Mouse (Mus musculus) hindbrain, embryonic 16.5 days (tissue): Measurements from ENCODE around the gene Cox4i1. TPM values are rescaled to one million over a fixed set of nuclear protein-coding genes. Genes with fewer than 3 reads are reported as not detected.
A peak's percentile ranks its signal among the peaks of the same experiment; 100 is the strongest.

Experiments used
- ATAC-seq: fragments of 200-750 bp; cut with Nextera tagmentation; 2 replicates; pipeline ENCODE4 v1.8.0; 2017; ENCODE audit warnings: moderate TSS enrichment, moderate library complexity
- H3K27ac ChIP-seq: fragments of 300-500 bp; sonication (generic); 2 replicates; pipeline ENCODE4 v1.5.1; 2014; ENCODE audit warnings: low read depth, mild to moderate bottlenecking, control low read depth, low read length, moderate library complexity
- H3K27me3 ChIP-seq: fragments of 300-500 bp; sonication (generic); replicated peaks from 2 replicates; pipeline ENCODE4 v1.6.1; 2014; ENCODE audit warnings: low read length; ENCODE audit not compliant: control insufficient read depth, insufficient read depth
- H3K36me3 ChIP-seq: fragments of 300-500 bp; sonication (generic); 2 replicates; pipeline ENCODE4 v1.6.1; 2014; ENCODE audit warnings: mild to moderate bottlenecking, low read length, moderate library complexity, mixed read lengths; ENCODE audit not compliant: control insufficient read depth, insufficient read depth
- H3K4me1 ChIP-seq: fragments of 300-500 bp; sonication (generic); 2 replicates; pipeline ENCODE4 v1.6.1; 2014; ENCODE audit warnings: low read depth, low read length; ENCODE audit not compliant: control insufficient read depth, insufficient read depth
- H3K4me2 ChIP-seq: fragments of 300-500 bp; sonication (generic); 2 replicates; pipeline ENCODE4 v1.6.1; 2014; ENCODE audit warnings: mild to moderate bottlenecking, low read length, control low read depth, moderate library complexity
- H3K4me3 ChIP-seq: fragments of 300-500 bp; sonication (generic); 2 replicates; pipeline ENCODE4 v1.5.1; 2014; ENCODE audit warnings: mild to moderate bottlenecking, low read length, control low read depth, moderate library complexity
- H3K9ac ChIP-seq: fragments of 300-500 bp; sonication (generic); 2 replicates; pipeline ENCODE4 v1.6.1; 2014; ENCODE audit warnings: low read depth, mild to moderate bottlenecking, control low read depth, low read length, moderate library complexity
- H3K9me3 ChIP-seq: fragments of 300-500 bp; sonication (generic); 2 replicates; pipeline ENCODE4 v1.6.1; 2014; ENCODE audit warnings: mild to moderate bottlenecking, low read length, moderate library complexity; ENCODE audit not compliant: control insufficient read depth
- WGBS: fragments of 180-500 bp; shearing (Covaris S2); extraction: QIAGEN DNeasy Blood & Tissue Kit; methylation state at CpG from one replicate; pipeline ENCODE4 v1.1.7; 2014; 5-methylcytosine and 5-hydroxymethylcytosine counted together
- polyA plus RNA-seq: library from polyadenylated mRNA; unstranded; fragments of >200 nt; fragmentation: Nextera tagmentation; extraction: Ambion mirVana; gene quantifications from 2 replicates; pipeline ENCODE4 v1.2.1, GENCODE M21; 2015

Cox4i1 gene
- polyA plus RNA-seq, 1 experiment from 2014 or later = 1,379 TPM

GRCm38 (mm10) chr8:120631441-120632375 lies 36.3 kb upstream of the Cox4i1 start:
- Histone ChIP-seq H3K4me2 (no peak overlapping the region), H3K4me3 (no peak overlapping the region), H3K36me3 (no peaks in the 10 kb centered on the region), H3K4me1 (peaks cover 10% of the 10 kb centered on the region), H3K27me3 (peaks cover 6% of the 10 kb centered on the region), H3K9ac (no peak overlapping the region), H3K27ac (no peak overlapping the region), H3K9me3 (no peaks in the 10 kb centered on the region)
- WGBS = 79% methylated on average over 21 of the region's 21 CpGs
- no peak for ATAC-seq

- no peak overlapping the region for H3K27ac ChIP-seq
- no peak for ATAC-seq
- H3K9ac ChIP-seq = peak overlapping the region; percentile 83
- peak overlapping the region; percentile 71 for H3K4me3 ChIP-seq
- H3K4me1 ChIP-seq = peaks cover 10% of the 10 kb centered on the region
- 24% methylated on average over 17 of the region's 17 CpGs for WGBS
- H3K36me3 ChIP-seq = no peaks in the 10 kb centered on the region
- H3K27me3 ChIP-seq = peaks cover 6% of the 10 kb centered on the region
- no peaks in the 10 kb centered on the region for H3K9me3 ChIP-seq
- peak overlapping the region; percentile 98 for H3K4me2 ChIP-seq
These were observed 34.9 kb upstream of the Cox4i1 start for GRCm38 (mm10) chr8:120632969-120633664.

- WGBS = 1% methylated on average over 44 of the region's 44 CpGs
- Histone ChIP-seq H3K9ac (peak overlapping the region; percentile 83), H3K4me2 (peak overlapping the region; percentile 98), H3K27ac (peak overlapping the region; percentile 12; the same call in 1 of the 2 replicates), H3K4me3 (peak overlapping the region; percentile 71), H3K36me3 (no peaks in the 10 kb centered on the region), H3K27me3 (peaks cover 6% of the 10 kb centered on the region), H3K9me3 (no peaks in the 10 kb centered on the region), H3K4me1 (peaks cover 10% of the 10 kb centered on the region)
- peak; percentile 28 for ATAC-seq
These were observed 34.3 kb upstream of the Cox4i1 start for GRCm38 (mm10) chr8:120633665-120634271.

- peaks cover 6% of the 10 kb centered on the region for H3K27me3 ChIP-seq
- no peaks in the 10 kb centered on the region for H3K9me3 ChIP-seq
- H3K4me1 ChIP-seq = peaks cover 10% of the 10 kb centered on the region
- no peaks in the 10 kb centered on the region for H3K36me3 ChIP-seq
- ATAC-seq = peak; percentile 50
- 1% methylated on average over 20 of the region's 42 CpGs for WGBS
- H3K4me2 ChIP-seq = peak overlapping the region; percentile 98
- peak overlapping the region; percentile 83 for H3K9ac ChIP-seq
- H3K4me3 ChIP-seq = peak overlapping the region; percentile 71
- peak overlapping the region; percentile 12; the same call in 1 of the 2 replicates for H3K27ac ChIP-seq
These were observed 33.6 kb upstream of the Cox4i1 start for GRCm38 (mm10) chr8:120634329-120634839.

GRCm38 (mm10) chr8:120641245-120641644 lies 26.8 kb upstream of the Cox4i1 start:
- Histone ChIP-seq H3K9me3 (no peaks in the 10 kb centered on the region), H3K4me3 (no peak overlapping the region), H3K4me2 (no peak overlapping the region), H3K4me1 (no peaks in the 10 kb centered on the region; the same call in 1 of the 2 replicates), H3K27ac (no peak overlapping the region), H3K36me3 (no peaks in the 10 kb centered on the region), H3K9ac (no peak overlapping the region), H3K27me3 (no peaks in the 10 kb centered on the region)
- 46% methylated on average over 8 of the region's 8 CpGs for WGBS
- no peak for ATAC-seq

- Histone ChIP-seq H3K4me2 (no peak overlapping the region), H3K27ac (no peak overlapping the region), H3K4me3 (no peak overlapping the region), H3K9me3 (no peaks in the 10 kb centered on the region), H3K36me3 (no peaks in the 10 kb centered on the region), H3K9ac (no peak overlapping the region), H3K4me1 (no peaks in the 10 kb centered on the region; the same call in 1 of the 2 replicates), H3K27me3 (no peaks in the 10 kb centered on the region)
- ATAC-seq = no peak
- 87% methylated on average over 10 of the region's 10 CpGs for WGBS
These were observed 25.9 kb upstream of the Cox4i1 start for GRCm38 (mm10) chr8:120642031-120642662.

- ATAC-seq = peak; percentile 93
- Histone ChIP-seq H3K36me3 (no peaks in the 10 kb centered on the region), H3K9me3 (no peaks in the 10 kb centered on the region), H3K9ac (no peak overlapping the region), H3K4me1 (no peaks in the 10 kb centered on the region; the same call in 1 of the 2 replicates), H3K27ac (no peak overlapping the region; the same call in 1 of the 2 replicates), H3K27me3 (no peaks in the 10 kb centered on the region), H3K4me2 (no peak overlapping the region), H3K4me3 (no peak overlapping the region)
- WGBS = 51% methylated on average over 7 of the region's 7 CpGs
These were observed 23.4 kb upstream of the Cox4i1 start for GRCm38 (mm10) chr8:120644663-120645062.

- Histone ChIP-seq H3K9me3 (no peaks in the 10 kb centered on the region), H3K4me2 (no peak within 1 kb of the TSS), H3K9ac (no peak within 1 kb of the TSS), H3K36me3 (no peaks in the 10 kb centered on the region), H3K27ac (no peak within 1 kb of the TSS), H3K4me1 (no peaks in the 10 kb centered on the region; the same call in 1 of the 2 replicates), H3K4me3 (no peak within 1 kb of the TSS), H3K27me3 (no peaks in the 10 kb centered on the region)
- no peak for ATAC-seq
- WGBS = 61% methylated on average over 7 of the region's 7 CpGs
These were observed 20.5 kb upstream of the Cox4i1 start, which contains the start of gene 1190005I06Rik for GRCm38 (mm10) chr8:120647532-120647931. TSS of gene 1190005I06Rik (minus strand) at chr8:120647632.
